Mouse (Mus musculus): ENCODE results near the gene Kidins220. TPM values are rescaled to one million over a fixed set of nuclear protein-coding genes. Genes with fewer than 3 reads are reported as not detected.

Kidins220 gene
- 94.4 TPM for polyA plus RNA-seq (2014; fragmentation: Illumina TruSeq; extraction: RNeasy Lipid Tissue Mini Kit (QIAGEN cat#74804); ENCODE audit: low read depth, low replicate concordance)

GRCm38 (mm10) chr12:24974446-24975114, at the start of gene Kidins220:
TSS of gene Kidins220 (plus strand) at chr12:24974925.

GRCm38 (mm10) chr12:25097052-25097209, 122.2 kb downstream of the Kidins220 start, which contains the start of gene Id2:
TSS of gene Id2 (minus strand) at chr12:25097140.

Other genes with a start within 250 kb of the Kidins220 start
- 15.9 TPM for gene Mboat2, start 144.0 kb upstream of the Kidins220 start, polyA plus RNA-seq (2014; fragmentation: Illumina TruSeq; extraction: RNeasy Lipid Tissue Mini Kit (QIAGEN cat#74804); ENCODE audit: low read depth, low replicate concordance)
- gene Id2, start 122.2 kb downstream of the Kidins220 start, polyA plus RNA-seq (2014; fragmentation: Illumina TruSeq; extraction: RNeasy Lipid Tissue Mini Kit (QIAGEN cat#74804); ENCODE audit: low read depth, low replicate concordance), result 1,380 TPM